Mouse (Mus musculus) gastrocnemius, postnatal 14 days (tissue): Measurements from ENCODE around the gene Ambra1. TPM values are rescaled to one million over a fixed set of nuclear protein-coding genes. Genes with fewer than 3 reads are reported as not detected.

ENCODE experiments used
- DNase-seq: peaks from one replicate; pipeline ENCODE4 v3.0.0; 2021; ENCODE audit warnings: mixed read lengths
- intact Hi-C: fragments of 180-260 bp; cut with DNase I; formaldehyde crosslinking; loops from one replicate; pipeline ENCODE4 v1.15.1; 2025; ENCODE audit warnings: low total_unique reads
- total RNA-seq, 2 experiments: library from RNA; stranded (reverse); gene quantifications; 2 replicates each; pipeline ENCODE4 v1.2.3; 2021

Gene Ambra1
- total RNA-seq, 2 experiments from 2014 or later: 15.4 to 17.0 TPM

GRCm38 (mm10) chr2:91950275-91951085 lies 220.5 kb downstream of the Ambra1 start:
- intact Hi-C loops: no loop called here

GRCm38 (mm10) chr2:91953825-91954224 lies 223.9 kb downstream of the Ambra1 start:
- intact Hi-C loops: no loop called here
- peak; percentile 61 for DNase-seq

More at GRCm38 (mm10) chr2:91950275-91951085, 220.5 kb downstream of the Ambra1 start:
- peak; percentile 63 for DNase-seq

- intact Hi-C loops: no loop called here
- DNase-seq: no peak
Measured at GRCm38 (mm10) chr2:91955121-91955591, 225.2 kb downstream of the Ambra1 start.

GRCm38 (mm10) chr2:91955875-91956274 lies 225.9 kb downstream of the Ambra1 start:
- intact Hi-C loops: no loop called here
- no peak for DNase-seq

GRCm38 (mm10) chr2:91957096-91957495 lies 227.2 kb downstream of the Ambra1 start:
- no peak for DNase-seq
- intact Hi-C loops: no loop called here

GRCm38 (mm10) chr2:91958049-91958448 lies 228.1 kb downstream of the Ambra1 start:
- intact Hi-C loops: no loop called here
- DNase-seq: no peak

GRCm38 (mm10) chr2:91958701-91959457 lies 228.9 kb downstream of the Ambra1 start:
- intact Hi-C loops: no loop called here
- peak; percentile 65 for DNase-seq

GRCm38 (mm10) chr2:91959544-91960410 lies 229.8 kb downstream of the Ambra1 start:
- intact Hi-C loops: loop anchor here (2.0 kb wide), 1 partner anchor 15 kb away; the partner anchor contains the start of gene Gm9821
- DNase-seq: no peak

GRCm38 (mm10) chr2:91960459-91960858 lies 230.5 kb downstream of the Ambra1 start:
- intact Hi-C loops: loop anchor here (2.0 kb wide), 1 partner anchor 16 kb away; the partner anchor contains the start of gene Gm9821
- DNase-seq: no peak

GRCm38 (mm10) chr2:91961901-91962761 lies 232.2 kb downstream of the Ambra1 start:
- no peak for DNase-seq
- intact Hi-C loops: loop anchor here (2.0 kb wide), 1 partner anchor 17 kb away; the partner anchor contains the start of gene Gm9821

GRCm38 (mm10) chr2:91962864-91963401 lies 233.0 kb downstream of the Ambra1 start:
- DNase-seq: peak; percentile 40
- intact Hi-C loops: no loop called here

GRCm38 (mm10) chr2:91963443-91963932 lies 233.6 kb downstream of the Ambra1 start:
- intact Hi-C loops: no loop called here

GRCm38 (mm10) chr2:91964610-91965204 lies 234.8 kb downstream of the Ambra1 start:
- DNase-seq: no peak
- intact Hi-C loops: no loop called here

More at GRCm38 (mm10) chr2:91963443-91963932, 233.6 kb downstream of the Ambra1 start:
- DNase-seq: peak; percentile 97

- intact Hi-C loops: no loop called here
- DNase-seq: peak; percentile 74
Measured at GRCm38 (mm10) chr2:91965417-91965816, 235.5 kb downstream of the Ambra1 start.

GRCm38 (mm10) chr2:91966367-91966766 lies 236.4 kb downstream of the Ambra1 start:
- intact Hi-C loops: no loop called here
- DNase-seq: no peak

GRCm38 (mm10) chr2:91967962-91968361 lies 238.0 kb downstream of the Ambra1 start:
- no peak for DNase-seq
- intact Hi-C loops: no loop called here
